Mouse (Mus musculus) frontal cortex, postnatal 14 days (tissue): ENCODE measurements around the gene Fcgr4.

Experiments used
- DNase-seq, 2 experiments: peaks; one replicate each; pipeline ENCODE4 v3.0.0; 2022; ENCODE audit warnings: low spot score in 2 of 2

The Fcgr4 gene

DNA sequence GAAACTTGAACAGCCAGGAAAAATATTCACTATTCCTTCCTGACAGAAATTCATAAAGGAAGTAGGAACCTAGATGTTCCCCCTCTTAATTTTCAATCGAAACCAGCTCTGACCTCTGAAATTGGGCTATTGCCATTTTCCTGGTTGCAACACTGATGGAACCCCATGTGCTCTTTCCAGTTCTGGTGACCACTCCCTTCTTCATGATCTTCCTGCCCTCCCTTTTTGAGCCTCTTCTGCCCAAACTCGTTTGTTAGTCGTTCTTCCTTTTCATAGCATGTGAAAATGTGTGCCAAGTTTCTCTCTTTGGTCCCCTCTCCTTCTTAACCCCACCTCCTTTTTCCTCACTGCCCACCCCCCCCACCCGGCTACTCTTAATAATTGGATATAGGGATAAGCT, 7.0 kb upstream of the Fcgr4 start:
- DNase-seq: no peak

DNA sequence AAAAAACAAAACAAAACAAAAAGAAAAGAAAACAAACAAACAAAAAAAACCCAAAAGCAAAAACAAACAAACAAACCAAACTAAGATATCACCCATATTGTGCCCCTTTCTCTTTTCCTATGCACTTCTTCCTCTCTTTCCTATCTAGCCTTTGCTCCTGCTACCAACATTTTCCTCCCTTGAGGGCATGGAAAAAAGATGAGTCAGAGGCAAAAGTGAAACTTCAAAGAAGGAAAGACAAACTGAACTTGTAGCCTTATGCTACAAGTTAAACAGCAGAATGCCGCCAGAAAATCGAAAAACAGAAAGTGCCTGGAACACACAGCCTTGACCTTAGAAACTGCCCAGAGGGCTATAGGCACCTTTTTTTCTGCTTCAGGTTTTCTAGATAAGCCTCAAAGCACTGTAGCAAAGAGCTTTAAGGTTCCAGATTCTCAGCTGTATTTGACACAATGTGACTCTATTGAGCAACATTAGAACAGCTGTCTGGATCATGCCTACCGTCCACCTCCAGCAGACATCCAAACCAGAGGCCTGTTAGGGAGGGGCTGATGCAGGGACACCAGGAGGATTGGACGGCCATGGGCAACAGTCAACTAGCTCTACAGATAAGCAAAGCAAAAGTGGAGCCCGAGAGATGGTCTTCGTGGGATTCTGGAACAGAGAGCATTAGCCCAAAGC, 1.9 kb upstream of the Fcgr4 start:
- DNase-seq: no peak

DNA sequence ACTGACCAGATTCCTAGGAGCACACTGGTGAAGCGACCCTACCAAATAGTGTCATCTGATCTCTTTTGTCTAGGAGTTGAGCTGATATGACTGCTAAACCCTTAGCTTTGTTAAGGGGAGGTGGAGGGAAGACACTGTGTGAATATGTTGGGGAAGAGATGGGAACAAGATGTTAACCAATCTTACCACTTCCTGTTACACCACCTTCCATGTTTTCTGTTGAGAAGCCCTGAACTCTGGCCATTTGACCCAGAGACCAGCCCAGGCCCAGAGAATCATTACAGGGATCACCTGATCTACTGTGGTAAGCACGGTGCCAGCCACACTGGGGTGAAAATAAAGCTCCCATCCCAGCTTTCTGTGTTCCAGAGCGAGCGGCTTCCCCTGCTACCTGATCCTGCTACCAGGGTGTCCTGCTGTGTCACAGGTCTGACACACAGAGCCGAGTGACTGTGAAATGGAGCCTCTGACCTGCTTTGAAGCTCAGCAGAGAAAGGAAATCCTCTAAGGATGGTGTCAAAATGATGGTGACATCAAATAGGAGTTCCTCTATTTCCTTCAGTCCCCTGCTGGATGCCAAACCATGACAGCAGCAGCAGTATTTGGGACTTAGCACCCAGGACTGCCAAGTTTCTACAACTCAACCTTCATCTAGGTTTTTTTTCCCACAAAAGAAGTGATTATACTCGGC, 1.1 kb upstream of the Fcgr4 start:
- DNase-seq: no peak

DNA sequence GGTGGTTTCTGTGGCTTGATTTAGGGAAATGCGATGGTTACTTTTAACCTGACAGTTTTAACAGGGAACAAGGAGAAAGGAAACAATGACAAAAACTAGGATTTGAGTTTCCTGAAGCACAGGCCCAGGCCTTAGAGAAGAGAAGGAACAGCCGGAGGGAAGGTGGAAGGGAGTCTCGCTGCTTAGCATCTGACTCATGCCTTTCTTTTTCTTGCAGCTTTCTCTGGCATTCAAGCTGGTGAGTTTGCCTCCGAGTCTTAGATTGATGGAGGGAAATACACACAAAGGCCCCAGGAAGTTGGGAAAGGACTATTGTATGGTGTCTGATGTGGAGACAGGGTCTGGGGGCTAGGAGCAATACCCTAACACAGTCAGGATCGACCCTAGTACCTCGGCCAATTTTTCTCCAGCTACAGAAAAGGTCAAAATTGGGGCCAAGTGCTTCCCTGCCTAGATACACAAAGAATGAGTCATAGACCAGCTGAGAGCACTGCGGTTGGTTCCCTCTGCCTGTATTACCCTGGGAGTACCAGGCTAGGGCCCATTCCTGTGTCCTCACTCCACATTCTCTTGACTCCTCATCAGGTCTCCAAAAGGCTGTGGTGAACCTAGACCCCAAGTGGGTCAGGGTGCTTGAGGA, 711 bp downstream of the Fcgr4 start:
- no peak for DNase-seq

DNA sequence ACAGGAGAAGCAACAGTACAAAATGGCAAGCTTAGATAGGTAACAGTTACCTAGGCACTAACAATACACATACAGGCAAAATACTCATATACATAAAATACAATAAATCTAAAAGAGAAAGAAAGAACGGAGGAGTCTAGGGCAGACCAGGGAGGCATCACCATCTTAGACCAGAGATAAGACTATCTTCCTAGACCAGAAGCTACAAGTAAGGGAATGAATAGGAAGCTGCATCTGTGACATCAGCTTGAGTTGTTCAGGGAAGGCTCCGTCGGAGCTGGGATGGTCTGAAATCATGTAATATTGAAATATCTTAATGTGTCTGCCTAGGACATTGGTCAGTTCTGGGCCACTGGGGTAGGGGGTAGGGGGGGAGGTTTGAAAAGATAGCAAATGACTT, 13.0 kb downstream of the Fcgr4 start:
- DNase-seq: no peak

DNA sequence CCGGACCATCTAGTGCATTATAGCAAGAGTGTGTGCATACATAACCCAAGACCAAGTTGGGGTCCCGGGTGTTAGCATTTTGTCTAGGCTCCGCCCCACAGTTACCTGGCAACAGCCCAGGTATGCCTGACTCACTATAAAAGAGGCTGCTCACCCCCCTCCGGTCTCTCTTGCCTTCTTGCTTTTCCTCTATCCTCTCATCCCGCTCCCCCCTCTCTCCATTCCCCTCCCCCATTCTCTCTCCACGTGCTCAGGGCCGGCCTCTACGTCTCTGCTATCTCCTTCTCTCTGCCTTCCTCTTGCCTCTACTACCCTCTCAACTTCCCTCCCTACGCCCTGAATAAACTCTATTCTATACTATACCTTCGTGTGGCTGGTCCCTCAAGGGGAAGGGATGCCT, 14.0 kb downstream of the Fcgr4 start:
- DNase-seq: no peak

DNA sequence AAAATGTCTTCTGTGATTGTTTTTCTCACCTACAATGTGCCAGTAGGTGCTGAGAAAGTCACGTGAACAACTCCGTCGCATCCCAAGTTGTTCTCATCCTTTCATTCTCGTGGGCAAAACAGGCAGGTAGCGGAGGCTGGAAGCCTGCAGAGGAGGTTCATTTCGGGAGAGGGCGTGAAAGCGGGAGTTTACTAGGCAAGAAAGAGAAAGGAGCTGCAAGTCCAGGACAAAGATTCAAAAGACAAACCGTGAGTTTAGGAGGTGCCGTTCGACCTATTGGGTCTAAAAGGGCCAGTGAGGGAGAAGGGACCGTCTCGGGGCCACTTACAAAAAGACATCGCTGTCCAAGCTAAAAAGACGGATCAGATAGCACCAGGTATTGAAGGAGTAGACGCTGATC, 14.5 kb downstream of the Fcgr4 start:
- peak in 1 of 2 experiments; percentile 16 for DNase-seq

DNA sequence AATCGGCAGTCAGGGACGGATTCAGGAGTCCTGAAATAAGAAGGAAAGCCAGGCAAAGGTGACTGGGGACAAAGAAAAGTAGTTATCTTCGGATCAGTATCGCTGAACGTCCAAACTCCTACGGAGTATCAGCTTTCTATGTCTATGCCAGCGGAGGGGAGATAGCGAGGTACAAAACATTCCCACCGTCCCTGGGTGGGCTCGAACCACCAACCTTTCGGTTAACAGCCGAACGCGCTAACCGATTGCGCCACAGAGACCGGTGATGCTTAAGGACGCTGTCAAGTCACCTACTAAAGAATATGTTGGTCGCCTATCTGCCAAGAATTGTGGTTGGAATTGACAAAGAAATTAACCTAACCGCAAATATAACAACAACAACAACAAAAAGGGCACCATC, 15.0 kb downstream of the Fcgr4 start:
- DNase-seq: peak; percentile 73 to 92

DNA sequence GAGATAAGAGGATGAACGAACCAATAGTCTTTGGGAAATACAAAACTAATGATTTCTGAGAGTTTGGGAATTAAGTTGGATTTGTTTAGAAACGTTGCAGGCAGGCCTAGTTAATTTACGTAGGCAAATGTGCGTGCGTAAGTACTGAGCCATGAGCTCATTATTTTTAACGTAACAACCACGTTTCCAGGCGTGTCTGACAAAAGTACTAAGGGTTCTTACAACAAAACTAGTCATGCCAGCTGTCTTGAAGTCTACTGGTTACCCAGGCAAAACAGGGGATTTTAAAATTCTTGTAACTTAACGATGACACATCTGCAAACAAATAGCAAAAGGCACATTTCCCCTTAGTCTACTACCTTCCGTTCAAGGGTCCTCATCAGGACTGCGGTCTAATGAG, 15.5 kb downstream of the Fcgr4 start:
- DNase-seq: peak in 1 of 2 experiments; percentile 7

DNA sequence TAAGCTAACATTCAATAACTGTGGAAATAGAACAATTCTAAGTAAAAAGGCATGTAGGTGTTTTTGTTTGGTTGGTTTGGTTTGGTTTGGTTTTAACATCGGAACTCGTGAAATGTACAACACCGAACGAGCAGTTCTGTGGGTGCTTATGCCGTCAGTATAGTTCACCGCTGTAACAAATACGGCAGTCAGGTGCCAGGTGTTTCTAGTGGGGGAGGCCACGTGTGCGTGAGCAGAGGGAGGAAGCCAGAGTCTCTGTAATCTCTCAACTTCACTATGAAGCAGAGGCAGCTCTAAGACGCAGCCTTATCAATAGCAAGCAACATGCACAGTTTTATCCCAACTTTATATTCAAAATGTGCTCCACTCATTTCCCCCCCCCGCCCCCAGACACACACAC, 16.9 kb downstream of the Fcgr4 start:
- DNase-seq: no peak

DNA sequence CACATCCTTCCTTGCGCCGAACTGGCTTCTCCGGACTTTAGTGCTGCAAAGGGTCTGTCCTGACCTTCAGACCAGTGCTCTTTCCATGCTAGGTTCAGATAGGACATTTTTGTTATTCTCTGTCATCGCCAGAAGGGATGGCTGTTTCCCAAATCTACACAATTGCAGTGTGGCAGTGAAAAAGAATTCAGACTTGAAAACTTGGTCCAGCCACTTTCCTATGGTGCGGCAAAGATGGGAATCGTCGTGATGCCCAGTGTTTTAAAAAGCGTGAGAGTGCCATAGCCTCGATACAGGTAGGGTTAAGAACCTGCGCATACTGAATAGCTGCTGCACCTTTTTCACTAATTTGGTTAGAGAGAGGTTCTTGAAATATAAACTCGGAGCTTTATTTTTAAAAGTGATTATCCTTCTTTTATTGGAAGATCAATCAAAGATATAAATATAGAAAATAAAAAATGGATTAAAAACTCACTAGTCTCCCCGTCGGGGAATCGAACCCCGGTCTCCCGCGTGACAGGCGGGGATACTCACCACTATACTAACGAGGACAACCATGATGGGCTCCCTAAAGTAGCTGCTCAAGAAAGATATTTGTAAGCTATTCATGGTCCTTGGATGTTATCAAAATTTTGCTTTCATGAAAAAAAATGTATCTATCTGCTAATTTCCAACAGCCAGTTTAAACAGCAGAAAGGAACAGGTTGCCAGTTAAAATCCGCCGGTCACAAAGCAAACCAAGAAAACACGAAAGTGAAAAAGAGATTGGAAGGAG, 18.0 kb downstream of the Fcgr4 start:
- peak; percentile 23 to 73 for DNase-seq

DNA sequence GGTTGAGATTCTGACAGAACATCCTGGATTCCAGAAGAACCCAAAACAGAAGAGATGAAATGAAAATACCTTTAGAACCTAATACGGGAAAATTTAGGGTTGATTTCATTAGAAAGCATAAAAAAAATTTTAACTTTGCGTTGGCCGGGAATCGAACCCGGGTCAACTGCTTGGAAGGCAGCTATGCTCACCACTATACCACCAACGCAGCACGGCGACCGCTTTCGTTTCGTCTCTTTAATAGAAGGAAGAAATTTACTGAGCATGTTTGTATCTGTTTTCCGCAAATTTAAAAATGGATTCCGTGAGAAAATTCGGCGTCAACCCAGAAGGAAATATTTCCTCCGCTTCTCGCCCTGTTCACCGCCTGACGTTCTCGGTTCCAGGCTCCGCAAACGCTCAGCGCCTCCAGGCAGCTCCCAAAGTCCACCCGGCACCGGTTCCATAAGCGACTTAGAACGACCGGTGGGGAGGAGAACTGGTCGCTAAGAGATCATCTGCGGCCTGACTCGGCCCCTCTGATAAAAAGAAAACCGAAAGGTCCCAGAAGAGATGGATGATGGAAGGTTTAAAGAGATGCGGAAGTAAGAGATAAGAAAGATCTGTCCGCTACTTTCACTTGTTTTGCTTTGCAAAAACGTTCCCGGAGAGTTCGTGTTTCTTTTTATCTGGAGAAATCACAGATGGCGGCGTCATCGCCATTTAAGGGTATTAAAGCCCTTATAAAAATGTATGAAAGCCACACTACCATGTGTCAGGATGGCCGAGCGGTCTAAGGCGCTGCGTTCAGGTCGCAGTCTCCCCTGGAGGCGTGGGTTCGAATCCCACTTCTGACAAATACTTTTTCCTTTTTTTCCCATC, 19.4 kb downstream of the Fcgr4 start:
- DNase-seq: peak; percentile 53 to 83

DNA sequence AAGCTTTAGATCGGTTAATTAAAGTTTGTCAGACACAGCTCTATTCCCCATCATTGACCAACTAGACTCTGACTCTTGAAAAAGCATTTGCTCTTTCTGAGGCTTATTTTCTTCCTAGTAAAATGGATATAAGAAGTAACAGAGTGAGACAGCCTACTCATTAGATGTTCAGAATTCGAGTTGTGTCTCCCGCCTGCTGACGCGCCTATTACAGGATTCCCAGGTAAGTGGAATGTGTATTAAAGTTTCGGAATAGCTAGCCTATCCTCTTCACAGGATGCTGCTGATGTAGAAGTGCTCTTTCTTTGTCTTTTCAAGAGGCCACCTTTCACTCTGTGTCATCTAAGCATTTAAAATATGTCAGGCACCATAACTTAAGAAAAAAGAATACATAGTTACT, 20.4 kb downstream of the Fcgr4 start:
- DNase-seq: no peak

DNA sequence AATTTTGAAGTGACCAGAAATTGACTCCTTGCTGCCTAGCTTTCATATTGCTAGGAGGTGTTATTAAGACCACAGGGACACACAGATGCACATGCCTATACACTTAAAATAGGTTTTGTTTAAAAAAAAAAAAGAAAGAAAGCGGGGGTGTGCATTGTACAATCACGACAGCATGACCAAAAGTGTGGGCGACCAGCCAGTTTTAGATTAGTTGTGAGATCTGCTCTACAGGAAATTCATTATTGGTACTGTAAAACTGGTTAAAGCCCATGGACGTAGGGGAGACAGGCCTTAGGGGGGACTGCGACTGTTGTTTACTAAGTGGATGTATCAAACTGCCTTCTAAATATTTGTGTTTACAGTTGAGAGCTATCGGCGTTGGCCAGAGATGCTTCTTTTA, 21.2 kb downstream of the Fcgr4 start:
- DNase-seq: no peak

DNA sequence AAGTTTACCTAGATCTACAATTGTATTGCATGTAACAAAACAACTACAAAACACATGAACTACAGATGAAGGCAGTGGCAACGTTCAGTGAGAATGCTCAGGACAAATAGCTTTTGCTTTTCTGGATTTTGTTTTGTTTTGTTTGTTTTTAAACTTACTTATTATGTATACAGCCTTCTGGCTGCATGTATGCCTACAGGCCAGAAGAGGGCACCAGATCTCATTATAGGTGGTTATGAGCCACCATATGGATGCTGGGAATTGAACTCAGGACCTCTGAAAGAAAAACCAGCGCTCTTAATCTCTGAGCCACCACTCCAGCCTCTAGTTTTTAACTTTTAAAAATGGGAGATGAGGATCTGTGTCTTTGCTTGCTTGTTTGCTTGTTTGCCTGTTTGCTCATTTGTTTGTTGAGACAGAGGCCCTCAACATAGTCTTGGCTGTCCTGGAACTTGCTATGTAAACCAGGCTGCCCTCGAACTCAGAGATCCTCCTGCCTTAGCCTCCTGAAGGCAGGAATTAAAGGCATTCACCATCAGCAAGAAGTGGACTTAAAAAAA, 25.0 kb downstream of the Fcgr4 start:
- DNase-seq: no peak

DNA sequence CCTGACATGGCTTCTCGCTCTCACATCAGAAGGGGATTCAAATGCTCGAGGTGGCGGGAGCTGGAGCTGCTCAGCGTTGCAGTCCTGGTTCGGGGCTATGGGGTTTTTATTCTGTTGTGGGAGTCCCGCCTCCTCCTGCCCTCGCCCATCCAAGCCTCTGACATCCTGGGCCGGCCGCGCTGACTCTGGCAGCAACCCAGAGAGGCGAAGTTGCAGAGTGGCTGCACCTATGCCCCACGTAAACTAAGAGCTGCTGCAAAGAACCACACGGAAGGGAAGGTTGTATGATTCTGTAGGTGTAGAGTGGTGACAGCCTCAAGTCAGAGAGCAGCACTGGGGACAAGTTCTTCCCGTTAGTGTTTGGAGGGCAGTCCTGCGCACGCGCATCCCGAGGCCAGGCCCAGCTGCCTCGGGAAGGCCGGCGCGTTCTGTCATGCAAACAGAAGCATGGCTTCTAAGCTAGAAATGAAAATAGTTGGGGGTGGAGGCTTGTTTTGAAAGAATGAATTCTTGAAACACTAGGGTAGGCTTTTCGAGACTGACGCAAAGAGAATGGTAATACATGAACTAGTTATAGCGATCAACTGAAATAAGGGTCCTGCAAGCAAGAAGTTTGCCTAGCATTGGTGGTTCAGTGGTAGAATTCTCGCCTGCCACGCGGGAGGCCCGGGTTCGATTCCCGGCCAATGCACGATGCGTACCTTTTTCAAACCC, 25.8 kb downstream of the Fcgr4 start:
- DNase-seq: peak; percentile 67 to 77

DNA sequence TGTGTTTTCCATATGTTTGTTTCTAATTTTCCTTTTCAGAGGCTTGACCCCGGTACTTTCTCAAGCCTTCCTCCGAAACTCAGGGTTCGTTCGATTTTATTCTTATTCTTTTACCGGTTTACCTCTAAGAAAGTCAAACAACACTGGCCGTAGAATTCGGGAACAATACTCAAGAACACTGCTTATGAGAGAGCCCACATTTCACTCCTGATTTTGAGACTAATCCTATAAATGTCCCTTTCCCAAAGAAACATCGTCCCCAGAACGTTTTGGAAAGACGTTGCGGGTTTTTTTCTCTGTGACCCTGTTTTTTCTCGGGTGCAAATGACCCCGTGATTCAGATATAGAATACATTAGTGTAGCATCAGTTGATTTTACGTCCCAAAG, 26.4 kb downstream of the Fcgr4 start:
- DNase-seq: no peak

DNA sequence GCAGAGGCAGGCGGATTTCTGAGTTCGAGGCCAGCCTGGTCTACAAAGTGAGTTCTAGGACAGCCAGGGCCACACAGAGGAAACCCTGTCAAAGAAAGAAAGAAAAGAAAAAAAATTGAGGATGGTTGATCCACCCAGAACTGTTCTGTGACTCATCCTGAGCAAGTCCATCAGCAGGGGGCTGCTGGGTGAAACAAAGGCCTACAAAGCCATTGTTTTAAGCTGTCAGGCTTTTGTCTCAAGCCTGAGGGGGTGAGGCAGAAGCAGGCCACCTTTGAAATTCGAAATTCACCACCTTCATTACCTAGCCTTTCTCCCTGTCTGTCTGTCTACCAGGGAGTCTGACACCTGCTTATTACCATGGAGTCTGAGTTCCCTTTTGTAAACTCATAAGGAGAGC, 27.8 kb downstream of the Fcgr4 start:
- no peak for DNase-seq

DNA sequence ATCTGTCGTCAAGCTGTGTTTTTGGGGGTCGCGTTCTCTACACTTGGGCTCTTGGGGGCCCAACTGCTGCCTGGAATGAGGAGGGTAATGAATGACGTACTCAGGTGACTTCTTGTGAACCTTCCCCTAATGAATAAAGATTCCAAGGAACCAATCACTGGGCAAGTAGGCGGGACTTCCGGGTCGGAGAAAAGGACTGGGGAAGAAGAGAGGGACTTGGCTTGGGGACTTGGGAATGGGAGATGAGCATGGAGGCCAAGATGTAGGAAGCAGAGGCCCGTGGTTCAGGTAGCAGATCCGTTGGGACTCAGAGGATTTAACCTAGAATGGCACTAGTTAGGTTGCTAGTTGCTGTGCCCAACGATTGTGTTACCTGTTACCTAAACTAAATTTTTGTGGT, 30.5 kb downstream of the Fcgr4 start:
- DNase-seq: no peak

DNA sequence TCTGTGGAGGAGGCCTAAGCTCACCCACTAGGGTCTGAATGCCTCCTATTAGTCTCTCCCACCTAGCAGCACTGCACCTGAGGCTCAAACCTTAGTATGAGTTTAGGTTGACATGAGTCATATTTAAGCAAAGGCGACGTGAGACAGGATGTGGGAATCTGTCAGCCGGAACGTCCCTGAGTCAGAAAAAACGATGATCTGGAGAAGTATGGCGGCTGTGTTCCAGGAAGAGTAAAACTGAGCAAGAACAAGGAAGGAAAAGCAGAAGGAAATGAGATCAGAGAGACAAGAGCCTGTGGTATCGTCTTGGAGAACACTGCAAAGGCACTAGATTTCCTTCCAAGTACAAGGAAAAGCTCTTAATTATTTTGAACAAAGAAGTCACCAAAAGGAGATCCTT, 32.1 kb downstream of the Fcgr4 start:
- no peak for DNase-seq

DNA sequence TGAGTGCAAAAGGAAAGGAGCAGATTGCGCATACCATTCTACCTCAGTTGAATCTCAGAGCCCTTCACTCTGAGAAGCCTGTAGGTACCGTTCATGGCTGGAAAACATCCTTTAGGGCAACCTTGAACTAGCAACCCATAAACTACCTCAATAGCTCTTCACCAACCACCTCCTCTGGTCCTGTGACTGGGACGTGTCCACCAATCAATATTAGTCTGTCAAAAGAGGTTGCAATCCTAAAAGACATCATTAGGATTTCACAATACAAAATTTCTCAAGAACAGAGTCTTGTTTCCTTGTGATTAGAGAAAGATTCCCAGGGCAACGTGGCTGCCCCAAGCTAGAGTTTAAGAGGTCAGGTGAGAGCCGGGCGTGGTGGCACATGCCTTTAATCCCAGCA, 34.6 kb downstream of the Fcgr4 start:
- no peak for DNase-seq
